Mouse (Mus musculus) CD4-positive helper T cell, adult 2 months (primary cell): ENCODE measurements at regions not wholly inside any gene's neighbourhood (a gene's known extent, or its start where the extent isn't known, plus 50 kb on each side); places are given as distances from the start of the nearest gene placed in this dataset.

Source experiments
- DNase-seq: peaks from one replicate; pipeline ENCODE4 v3.0.0-alpha.2; 2012; ENCODE audit warnings: low read depth, missing footprints, low spot score

DNA sequence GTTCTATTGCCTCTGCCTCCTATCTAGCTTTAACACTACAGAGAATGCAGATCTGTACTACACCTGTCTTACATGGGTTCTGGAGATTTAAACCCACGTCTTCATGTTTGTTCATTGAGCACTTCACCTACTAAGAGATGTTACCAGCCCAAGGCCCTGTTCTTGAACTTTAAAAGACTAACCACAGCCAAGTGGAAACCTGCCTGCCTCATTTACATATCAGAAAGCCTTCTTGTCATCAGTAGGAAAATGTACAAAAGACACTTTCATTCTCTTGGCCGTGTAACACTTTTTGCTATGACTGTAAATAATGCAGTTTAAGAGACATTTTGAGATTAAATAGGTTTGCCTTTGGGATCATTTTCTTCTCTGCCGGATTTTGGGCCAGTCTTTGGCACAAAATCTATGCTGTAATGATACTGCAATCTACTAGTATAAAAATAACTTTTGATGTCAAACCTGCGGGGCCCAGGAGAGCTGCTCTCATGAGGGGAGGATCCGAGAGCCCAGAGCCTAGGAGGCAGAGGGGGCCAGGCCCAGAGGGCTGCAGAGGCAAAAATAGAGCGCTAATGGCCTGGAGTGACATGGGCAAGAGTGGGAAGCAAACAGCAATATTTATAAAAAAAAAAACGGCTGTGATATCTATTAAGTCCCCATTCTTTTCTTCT is 318.4 kb upstream of the Myo3a start:
- peak; percentile 31 for DNase-seq

DNA sequence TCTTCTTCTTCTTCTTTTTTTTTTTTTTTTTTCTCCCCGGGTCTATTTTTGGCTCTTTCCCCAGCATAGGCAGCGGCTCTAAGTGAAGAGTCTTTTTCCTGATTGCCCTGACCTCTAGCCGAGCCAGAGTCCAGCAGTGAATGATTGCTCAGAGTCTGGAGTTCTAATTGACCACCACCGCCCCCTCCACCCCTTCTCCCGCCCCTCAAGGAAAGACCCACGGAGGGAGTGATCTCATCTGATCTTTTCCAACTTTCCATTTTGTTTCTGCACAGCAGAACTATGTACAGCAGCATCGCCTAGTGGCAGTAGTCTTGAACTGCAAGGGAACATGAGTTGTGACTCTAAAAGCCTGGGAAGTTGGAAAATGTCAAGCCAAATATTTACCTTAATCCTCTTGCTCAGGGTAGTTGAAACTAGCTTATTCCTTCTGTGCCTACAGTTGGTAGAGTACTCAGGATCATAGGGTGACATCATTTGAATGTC is 317.8 kb upstream of the Myo3a start:
- DNase-seq, result peak; percentile 44

DNA sequence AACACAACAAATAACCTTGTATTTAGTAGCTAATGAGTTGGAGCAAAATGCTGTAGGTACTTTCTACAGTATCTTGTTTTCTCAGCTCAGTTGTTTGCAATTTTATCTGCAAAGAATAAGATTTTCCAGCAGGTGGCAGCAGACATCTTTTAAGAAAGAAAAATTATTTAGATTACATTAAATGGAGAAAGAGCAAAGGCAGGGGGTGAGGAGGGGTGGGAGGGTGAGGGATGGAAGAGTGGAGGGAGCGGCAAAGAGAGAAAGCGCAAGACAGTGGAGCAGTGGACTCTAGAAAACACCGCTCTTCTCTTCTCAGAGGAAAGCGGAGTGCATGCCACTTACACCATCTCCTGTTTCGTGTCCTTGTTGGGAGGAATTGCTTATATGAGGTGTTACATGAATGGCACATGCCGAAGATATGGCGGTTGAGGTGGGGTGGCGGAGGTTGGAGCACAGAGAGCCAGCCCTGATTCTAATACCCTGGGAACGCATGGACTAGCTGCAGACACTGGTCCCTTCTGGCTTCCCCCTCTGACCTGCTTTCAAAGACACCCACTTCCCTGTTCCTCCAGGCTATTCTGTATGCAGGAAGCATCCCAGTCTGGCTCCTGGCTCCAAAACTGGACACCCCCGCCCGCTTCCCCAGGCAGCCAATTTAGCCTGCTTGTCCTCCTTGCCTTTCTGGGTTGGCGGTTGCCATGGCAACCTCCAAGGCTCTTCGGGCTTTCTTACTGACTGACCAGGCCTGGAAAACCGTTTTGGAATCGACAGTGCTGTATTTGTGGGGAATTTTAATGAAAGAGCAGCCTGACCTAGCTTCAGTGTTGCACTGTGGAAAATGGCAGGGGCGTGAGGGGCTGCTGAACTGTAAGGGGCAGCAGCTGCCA is 309.3 kb upstream of the Myo3a start:
- DNase-seq, result no peak

DNA sequence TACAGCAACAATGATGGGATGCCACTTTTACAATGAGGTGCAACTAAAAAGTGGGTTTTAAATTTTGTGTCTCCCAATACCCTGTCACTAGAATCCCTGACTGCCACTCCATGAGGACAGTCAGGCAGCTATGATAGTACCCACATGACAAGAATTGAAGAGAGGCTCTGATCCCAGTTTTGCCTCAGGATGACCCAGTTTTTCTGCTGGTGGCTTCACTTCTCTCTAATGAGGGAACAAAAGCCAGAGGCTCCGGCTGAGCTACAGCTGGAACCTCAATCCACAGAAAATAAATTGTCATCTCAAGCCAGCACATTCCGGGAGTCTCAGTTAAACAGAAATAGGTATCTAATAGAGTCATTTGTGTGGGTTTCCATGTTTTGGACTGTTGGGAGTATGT is 308.2 kb upstream of the Myo3a start:
- DNase-seq, result no peak

DNA sequence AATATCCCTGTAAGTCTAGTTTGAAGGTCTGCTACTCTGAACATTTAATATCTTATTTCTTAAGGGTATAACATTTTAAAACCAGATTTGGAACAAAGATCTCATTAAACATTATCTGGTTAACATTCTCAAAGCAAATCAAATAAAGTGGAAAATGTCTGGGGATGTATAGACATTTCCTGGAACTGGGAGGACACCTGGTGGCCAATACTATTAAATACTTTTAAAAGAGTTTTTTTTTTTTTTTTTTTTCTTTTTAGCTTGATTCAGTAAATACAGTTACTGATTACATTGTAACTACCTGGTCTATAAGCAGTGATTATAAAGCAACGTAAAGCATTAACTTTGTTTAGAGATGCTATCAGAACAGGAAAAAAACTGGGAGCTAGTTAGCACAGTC is 299.6 kb upstream of the Myo3a start:
- DNase-seq, result no peak

DNA sequence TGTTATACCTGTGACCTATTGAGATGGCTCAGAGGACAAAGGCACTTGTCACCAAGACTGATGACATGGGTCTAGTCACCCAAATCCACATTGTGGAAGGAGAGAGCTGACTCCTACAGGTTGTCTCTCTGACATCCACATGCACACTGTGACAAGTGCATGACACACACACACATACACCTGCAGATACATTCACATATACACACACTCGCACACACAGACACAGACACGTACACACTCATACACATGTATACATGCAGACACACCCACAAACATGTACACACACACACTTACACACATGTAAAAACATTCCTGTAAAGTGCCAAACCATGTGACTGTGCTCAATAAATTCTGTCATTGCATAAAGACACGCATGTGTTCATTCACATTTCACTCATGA is 287.3 kb upstream of the Myo3a start:
- DNase-seq, result no peak

DNA sequence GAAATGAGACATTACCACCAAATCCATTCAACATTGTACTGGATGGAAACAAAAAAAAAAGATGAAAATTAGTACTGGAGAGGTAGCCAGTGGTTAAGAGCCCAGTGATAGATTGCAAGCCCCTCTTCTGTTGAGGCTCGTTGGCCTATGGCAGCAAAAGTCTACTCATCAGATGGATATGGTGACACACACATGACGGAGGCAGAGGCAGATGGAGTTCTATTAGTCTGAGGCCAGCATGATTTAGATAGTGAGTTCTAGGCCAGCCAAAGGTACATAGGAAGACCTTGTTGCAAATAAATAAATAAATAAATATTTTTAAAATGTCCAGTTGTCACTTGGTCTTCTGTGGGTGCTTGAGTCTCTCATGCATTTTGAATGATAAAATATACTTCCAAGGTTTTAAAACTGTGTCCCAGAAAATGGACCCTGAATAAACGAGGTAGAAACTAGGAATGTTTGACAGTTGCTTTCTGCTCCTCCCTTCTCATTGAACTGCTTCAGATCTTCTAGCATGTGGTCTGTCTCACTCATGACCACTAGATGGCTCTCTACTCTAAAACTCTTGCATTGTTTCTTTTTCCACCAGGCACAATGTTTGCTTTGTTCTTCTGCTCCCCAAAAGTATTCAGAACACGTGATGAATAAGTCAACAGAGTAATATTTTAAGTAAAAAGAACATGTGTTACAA is 286.4 kb upstream of the Myo3a start:
- DNase-seq, result peak; percentile 34

DNA sequence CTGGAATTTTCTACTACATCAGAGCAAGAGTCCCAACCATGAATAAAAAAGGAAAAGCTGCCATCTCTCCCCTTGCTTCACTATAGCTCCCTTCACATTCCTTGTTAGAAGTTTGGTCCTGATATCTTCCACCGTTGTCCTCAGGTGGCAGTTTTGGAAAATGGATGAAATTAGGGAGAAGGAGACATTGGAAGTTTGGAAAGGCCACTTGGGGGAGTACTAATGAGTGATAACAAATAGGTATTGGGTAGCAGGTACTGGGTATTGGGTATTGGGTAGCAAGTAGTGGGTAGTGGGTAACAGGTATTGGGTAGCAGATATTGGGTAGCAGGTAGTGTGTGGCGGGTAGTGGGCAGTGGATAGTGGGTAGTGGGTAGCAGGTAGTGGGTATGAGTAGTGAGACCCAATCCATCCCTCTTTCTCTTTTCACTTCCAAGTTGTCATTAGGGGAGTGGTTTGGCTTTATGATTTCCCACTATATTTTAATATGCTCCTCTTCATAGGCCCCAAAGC is 285.8 kb upstream of the Myo3a start:
- DNase-seq, result no peak

DNA sequence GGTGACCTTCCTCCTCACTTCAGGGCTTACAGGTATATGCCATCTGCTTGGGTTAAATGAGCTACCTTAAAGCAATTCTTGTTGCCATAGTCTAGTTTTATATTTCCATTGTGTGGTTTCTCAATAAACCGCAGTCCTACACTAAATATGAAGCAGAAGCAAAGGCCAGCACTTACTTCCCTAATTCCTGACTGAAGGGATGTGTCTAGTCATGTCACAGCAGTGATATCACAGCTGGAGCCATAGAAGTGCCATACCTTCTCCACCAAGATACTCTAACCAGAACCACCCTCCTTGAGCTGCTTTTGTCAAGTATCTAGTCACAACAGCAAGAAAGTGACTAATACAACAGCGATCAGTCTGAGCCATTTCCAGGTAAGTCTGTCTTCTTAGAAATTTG is 283.6 kb upstream of the Myo3a start:
- DNase-seq, result no peak

DNA sequence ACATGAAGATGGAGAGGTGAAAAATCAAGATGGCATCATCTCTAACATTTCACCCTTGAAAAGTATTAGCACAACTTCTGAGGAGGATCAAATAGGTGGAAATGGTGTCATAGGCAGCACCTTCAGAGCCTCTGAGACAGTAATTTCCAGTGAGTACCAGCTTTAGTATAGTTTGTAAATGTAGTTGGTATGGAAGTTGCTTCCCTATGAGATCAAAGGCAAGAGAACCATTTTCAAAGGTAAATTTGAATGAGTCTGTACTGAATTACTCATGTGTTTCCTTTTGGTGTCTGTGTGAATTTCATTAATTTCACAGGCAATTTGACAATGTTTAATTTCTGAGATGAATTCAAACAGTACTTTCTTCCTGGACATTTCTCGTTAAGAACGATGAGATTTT is 280.8 kb upstream of the Myo3a start:
- no peak for DNase-seq

DNA sequence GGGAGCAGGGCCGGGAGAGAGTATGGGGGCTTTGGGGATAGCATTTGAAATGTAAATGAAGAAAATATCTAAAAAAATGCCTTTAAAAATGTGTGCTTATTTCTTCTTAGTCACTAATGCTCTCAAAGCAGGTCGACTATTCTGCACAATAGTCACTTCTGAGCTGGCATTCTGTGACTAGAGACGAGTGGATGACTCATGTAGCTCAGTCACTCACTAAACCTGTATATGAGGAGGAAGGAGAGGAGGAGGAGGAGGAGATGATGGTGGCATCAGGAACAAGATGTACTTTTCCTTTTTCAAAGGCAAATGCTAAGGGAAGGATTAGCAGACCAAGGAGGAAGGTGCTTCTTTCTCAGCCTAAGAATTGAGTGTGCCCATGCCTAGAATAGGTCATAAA is 276.0 kb upstream of the Myo3a start:
- DNase-seq, result no peak

DNA sequence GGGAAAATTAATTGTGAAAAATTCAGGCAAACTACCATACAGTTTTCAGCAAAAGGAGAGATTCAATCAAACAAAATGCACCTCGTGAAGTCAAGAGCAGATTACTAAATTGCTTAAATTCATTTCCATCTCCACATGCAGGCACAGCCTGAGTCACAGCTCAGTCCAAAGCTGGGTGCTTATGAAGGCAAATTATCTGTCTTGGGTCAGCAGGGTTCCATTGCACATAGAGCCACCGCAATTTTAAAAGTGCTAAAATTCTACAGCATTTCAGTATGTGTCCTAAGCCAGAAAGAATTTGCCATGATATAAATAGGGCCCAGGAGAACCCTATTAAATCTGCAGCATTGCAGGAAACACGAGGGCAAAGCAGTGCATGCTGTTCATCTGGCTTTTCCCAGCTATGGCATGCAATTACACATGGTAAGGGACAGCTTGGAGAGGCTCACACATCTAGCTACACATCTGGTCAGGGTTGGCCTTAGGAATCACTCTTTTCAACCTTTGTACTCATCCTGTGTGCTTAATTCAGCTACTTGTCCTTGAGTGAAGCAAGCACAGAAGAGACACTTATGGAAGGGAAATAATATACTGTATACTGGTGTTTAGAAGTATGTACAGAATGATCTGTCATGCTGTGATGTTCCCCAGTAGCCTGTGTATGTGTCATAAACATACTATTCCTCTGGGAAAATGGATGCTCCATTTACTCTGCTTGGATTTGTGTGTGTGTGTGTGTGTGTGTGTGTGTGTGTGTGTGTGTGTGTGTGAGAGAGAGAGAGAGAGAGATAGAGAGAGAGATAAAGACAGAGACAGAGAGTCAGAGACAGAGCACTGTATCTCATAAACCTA is 271.0 kb upstream of the Myo3a start:
- DNase-seq, result no peak

DNA sequence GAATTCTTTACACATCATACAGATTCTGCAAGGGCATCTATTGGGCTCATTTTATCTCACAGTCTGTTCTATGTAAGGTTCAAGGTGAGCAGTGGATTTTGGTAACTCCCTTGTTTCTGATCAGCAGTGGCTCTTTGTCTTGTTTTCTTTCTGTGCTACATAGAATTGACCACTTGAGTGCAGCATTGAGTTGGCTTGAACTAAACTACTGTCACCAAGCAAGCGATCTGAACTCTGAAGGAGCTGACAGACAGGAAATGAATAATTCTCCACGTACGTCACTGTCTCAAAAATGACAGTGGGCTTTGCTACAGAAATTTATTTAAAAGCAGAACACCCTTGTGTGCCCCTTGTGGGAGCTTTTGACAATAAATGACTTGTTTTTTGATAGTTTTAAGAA is 268.9 kb upstream of the Myo3a start:
- DNase-seq, result peak; percentile 55

DNA sequence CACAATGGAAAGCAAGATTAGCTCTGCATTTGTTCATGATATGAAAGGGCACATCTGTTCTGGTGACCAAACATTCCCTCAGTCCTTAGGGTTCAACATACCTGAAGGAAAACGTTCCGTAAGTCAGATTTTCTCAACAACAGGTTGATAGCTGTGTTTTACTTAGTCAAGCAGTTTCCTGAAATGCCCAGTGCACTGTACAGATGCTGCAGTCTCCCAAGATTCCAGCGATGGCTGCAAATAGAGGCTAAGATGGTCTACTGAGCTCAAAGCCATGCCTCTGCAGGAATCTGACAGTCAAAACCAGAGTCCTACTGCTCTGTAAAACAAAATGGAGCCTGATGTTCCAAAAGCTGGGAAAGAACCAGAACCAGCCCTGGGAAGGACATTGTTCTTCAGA is 268.5 kb upstream of the Myo3a start:
- DNase-seq, result no peak

DNA sequence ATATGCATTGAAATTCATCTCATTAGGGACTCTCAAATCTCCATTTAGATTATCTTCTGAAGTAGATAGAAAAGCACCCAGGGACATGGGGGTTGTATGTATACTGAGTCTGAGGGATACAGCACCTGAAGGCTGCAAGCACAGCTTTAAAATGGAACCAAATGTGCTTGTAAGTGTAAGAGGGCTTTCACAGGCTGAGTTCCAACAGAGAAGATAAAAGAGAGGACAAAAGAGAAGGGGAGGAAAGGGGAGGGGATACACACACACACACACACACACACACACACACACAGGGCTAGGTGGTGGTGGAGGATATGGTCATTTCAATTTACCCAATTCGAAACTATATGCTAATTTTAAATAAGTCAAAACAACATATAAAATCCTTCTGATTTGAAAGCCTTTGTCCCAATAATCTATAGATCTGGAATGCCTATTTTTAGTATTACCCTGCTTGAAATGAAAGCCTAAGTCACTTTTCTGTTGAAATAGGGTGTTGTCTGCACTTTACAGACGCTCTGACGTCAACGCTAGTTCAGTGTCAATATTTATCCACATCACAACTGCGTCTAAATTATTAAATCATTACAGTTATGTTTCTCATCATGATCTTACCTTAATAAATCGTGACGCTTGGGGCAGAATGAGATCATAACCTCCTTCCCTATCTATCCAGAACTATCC is 263.8 kb upstream of the Myo3a start:
- no peak for DNase-seq

DNA sequence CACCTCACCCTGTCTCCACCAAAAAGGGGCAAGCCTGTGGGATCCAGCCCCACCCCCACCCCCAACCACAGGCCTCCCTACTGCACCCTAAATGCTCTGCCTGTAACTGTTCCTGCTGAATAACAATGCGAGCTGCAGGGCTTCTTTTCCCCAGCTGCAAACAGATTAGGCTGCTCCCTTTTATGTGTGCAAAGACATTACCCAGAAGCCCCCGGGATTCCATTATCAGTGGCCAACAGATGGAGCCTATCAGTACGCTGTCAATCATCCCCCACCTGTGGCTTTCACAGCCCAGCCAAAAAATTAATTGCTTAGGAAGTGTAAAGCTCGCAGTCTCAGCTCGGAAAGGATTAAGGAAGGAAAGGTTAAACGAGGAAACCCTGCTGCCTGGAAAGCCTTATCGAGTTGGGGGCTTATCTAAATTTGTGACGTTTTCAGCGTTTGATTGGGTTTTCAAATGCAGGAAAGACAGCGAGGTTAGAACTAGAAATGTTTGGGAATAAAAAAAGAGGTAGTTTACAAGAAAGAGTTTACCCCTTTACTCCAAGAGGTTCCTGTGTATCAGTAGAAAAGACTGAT is 263.2 kb upstream of the Myo3a start:
- no peak for DNase-seq

DNA sequence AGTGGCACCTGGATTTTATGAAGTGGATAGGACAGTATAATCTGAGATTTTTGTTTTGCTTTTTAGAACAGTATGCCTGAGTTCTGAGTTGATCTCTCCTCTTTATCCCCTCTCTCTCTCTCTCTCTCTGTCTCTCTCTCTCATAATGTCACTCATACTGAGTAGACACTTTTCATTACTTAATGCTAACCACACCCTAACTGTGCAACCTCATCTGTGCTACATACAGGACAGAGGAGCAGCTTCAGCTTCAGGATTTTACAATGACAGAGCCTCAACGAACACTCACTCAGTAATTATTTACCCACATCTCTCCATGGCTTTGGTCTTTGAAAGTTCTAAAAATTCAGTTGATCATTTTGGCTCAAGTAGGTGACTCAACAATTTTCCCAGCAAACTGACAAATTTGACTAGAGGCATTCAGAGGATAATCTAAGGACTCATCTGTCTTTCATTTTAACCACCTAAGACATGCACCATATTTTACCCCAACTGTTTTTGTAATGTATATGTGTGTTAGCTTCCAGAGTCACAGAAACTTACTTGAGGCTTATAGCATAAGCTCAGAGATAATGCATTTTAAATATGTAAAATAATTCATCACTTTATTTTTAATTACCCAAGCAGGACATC is 256.4 kb upstream of the Myo3a start:
- no peak for DNase-seq

DNA sequence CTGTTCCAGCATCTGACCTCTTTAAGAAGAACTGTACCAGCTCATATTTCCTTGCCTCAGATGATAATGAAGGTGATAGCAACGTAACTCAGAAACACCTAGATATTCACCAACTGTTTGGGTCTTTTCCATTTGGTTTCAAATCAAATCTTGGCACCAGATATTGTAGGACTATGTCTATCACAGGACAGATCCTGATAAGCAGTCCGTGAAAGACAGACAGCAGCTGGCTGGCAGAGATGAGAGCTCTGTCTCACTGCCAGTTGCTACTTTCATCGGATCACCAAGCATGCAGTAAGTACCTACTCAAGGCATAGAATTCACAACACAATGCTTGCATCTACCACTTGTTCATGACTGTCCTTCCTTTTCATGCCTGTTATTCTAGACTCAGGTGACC is 252.7 kb upstream of the Myo3a start:
- DNase-seq, result no peak

DNA sequence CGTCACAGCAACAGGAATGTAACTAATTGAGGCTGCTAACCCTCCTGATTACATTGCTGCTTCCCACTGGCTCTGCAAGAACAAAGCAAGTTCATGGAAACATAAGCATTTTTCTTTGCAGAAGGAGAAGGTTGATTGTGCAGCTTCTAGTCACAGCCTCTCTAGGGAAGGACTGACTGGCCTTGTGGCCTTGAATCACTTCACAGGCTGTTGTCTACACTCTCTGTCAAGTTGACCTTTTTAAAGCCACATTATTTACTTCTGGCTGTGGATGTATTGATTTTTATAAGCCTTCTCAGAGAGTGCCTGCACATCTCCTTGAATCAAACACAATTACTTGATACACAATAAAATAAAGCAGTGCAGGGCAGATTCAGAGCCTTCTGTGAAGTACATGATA is 251.8 kb upstream of the Myo3a start:
- DNase-seq, result no peak

DNA sequence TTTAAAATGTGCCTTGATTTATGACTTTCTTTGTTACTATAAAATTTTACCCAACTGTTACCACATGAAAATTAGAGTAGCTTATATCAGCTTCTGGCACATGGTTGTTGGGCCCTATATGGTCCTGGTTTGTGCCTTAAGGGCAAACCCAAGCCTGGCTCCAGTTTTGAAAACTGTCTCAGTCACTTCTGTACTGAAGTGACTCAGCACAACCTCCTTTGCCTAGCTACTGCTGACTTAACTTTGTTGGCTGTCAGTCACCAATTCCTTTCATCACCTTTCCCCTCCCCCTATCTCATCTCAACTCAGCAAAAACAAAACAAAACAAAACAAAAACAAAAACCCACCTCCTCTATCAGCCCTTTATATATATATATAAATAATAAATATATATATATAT is 251.0 kb upstream of the Myo3a start:
- DNase-seq, result no peak
